Mouse (Mus musculus): ENCODE results near the gene Abhd15. TPM values are rescaled to one million over a fixed set of nuclear protein-coding genes. Genes with fewer than 3 reads are reported as not detected.

The Abhd15 gene
- polyA plus RNA-seq, 1 experiment from 2014 or later = 4.3 TPM

- Histone ChIP-seq H3K27ac (ENCODE audit: low read length) (peak overlapping the region; percentile 91), H3K9me3 (ENCODE audit: low read length) (no peaks in the 10 kb centered on the region), H3K4me3 (ENCODE audit: low read depth, low read length) (peak overlapping the region; percentile 51), H3K4me1 (ENCODE audit: insufficient read depth, low read depth, low read length) (peaks cover 42% of the 10 kb centered on the region), H3K27me3 (replicated peaks; ENCODE audit: insufficient read depth, low read length) (no peaks in the 10 kb centered on the region), H3K36me3 (ENCODE audit: insufficient read depth, low read length) (no peaks in the 10 kb centered on the region), H3K9ac (replicated peaks; ENCODE audit: low read depth) (peak overlapping the region; percentile 74; the same call in 1 of the 2 replicates), H3K4me2 (replicated peaks; ENCODE audit: low read depth, low read length) (peak overlapping the region; percentile 85)
- TF ChIP-seq EP300 (IDR thresholded peaks at IDR 0.05) (no peak), CTCF (IDR thresholded peaks at IDR 0.05) (no peak)
- ATAC-seq (no peak), DNase-seq (ENCODE audit: low spot score) (no peak)
- WGBS = 1% methylated on average over 15 of the region's 18 CpGs
Measured at GRCm38 (mm10) chr11:77492311-77492871, 22.5 kb upstream of the Abhd15 start.

- peak overlapping the region; percentile 85 for H3K4me2 ChIP-seq (replicated peaks; ENCODE audit: low read depth, low read length)
- peak; percentile 69 for ATAC-seq
Measured at GRCm38 (mm10) chr11:77492911-77493332, 22.0 kb upstream of the Abhd15 start.

GRCm38 (mm10) chr11:77493512-77494343, 21.2 kb upstream of the Abhd15 start, which contains the start of gene Git1:
Gene Git1, plus strand, starts transcription at chr11:77493562.
- ATAC-seq = 0 out of 2 replicates have a peak, but pooled peaks have one; percentile 0
- peak within 1 kb of the TSS; percentile 85 for H3K4me2 ChIP-seq (replicated peaks; ENCODE audit: low read depth, low read length)
- H3K27me3 ChIP-seq (replicated peaks; ENCODE audit: insufficient read depth, low read length) = no peaks in the 10 kb centered on the region
- peak within 1 kb of the TSS; percentile 84 for H3K4me3 ChIP-seq (ENCODE audit: low read depth, low read length)
- peak within 1 kb of the TSS; percentile 74 for H3K9ac ChIP-seq (replicated peaks; ENCODE audit: low read depth)
- WGBS = 2% methylated on average over 40 of the region's 74 CpGs
- H3K36me3 ChIP-seq (ENCODE audit: insufficient read depth, low read length) = no peaks in the 10 kb centered on the region
- TF ChIP-seq CTCF (IDR thresholded peaks at IDR 0.05) (0 out of 2 replicates have a peak, but pooled peaks have one; percentile 22), EP300 (IDR thresholded peaks at IDR 0.05) (no peak)
- H3K4me1 ChIP-seq (ENCODE audit: insufficient read depth, low read depth, low read length) = peaks cover 44% of the 10 kb centered on the region
- no peaks in the 10 kb centered on the region for H3K9me3 ChIP-seq (ENCODE audit: low read length)
- peak; percentile 48 for DNase-seq (ENCODE audit: low spot score)
- peak within 1 kb of the TSS; percentile 91 for H3K27ac ChIP-seq (ENCODE audit: low read length)

More at GRCm38 (mm10) chr11:77492911-77493332, 22.0 kb upstream of the Abhd15 start:
- WGBS = 0% methylated on average over 20 of the region's 32 CpGs
- TF ChIP-seq EP300 (IDR thresholded peaks at IDR 0.05) = no peak
- TF ChIP-seq CTCF (IDR thresholded peaks at IDR 0.05) = peak; percentile 41
- no peaks in the 10 kb centered on the region for H3K9me3 ChIP-seq (ENCODE audit: low read length)
- H3K4me1 ChIP-seq (ENCODE audit: insufficient read depth, low read depth, low read length) = peaks cover 42% of the 10 kb centered on the region
- peak; percentile 97 for DNase-seq (ENCODE audit: low spot score)
- peak overlapping the region; percentile 74 for H3K9ac ChIP-seq (replicated peaks; ENCODE audit: low read depth)
- H3K36me3 ChIP-seq (ENCODE audit: insufficient read depth, low read length) = no peaks in the 10 kb centered on the region
- peak overlapping the region; percentile 91 for H3K27ac ChIP-seq (ENCODE audit: low read length)
- no peaks in the 10 kb centered on the region for H3K27me3 ChIP-seq (replicated peaks; ENCODE audit: insufficient read depth, low read length)
- peak overlapping the region; percentile 51 for H3K4me3 ChIP-seq (ENCODE audit: low read depth, low read length)

- H3K27me3 ChIP-seq (replicated peaks; ENCODE audit: insufficient read depth, low read length) = no peaks in the 10 kb centered on the region
- peak overlapping the region; percentile 84 for H3K4me3 ChIP-seq (ENCODE audit: low read depth, low read length)
- ATAC-seq = no peak
- H3K4me2 ChIP-seq (replicated peaks; ENCODE audit: low read depth, low read length) = peak overlapping the region; percentile 85
- peak overlapping the region; percentile 91 for H3K27ac ChIP-seq (ENCODE audit: low read length)
- WGBS = 17% methylated on average over 4 of the region's 4 CpGs
- H3K4me1 ChIP-seq (ENCODE audit: insufficient read depth, low read depth, low read length) = peaks cover 40% of the 10 kb centered on the region
- no peak for DNase-seq (ENCODE audit: low spot score)
- peak overlapping the region; percentile 74 for H3K9ac ChIP-seq (replicated peaks; ENCODE audit: low read depth)
- 0 out of 2 replicates have a peak, but pooled peaks cover 1% of the 10 kb centered on the region for H3K36me3 ChIP-seq (ENCODE audit: insufficient read depth, low read length)
- TF ChIP-seq CTCF (IDR thresholded peaks at IDR 0.05) = no peak
- TF ChIP-seq EP300 (IDR thresholded peaks at IDR 0.05) = no peak
- H3K9me3 ChIP-seq (ENCODE audit: low read length) = no peaks in the 10 kb centered on the region
Measured at GRCm38 (mm10) chr11:77494344-77494676, 20.6 kb upstream of the Abhd15 start.

GRCm38 (mm10) chr11:77494782-77495181, 20.1 kb upstream of the Abhd15 start:
- Histone ChIP-seq H3K4me1 (ENCODE audit: insufficient read depth, low read depth, low read length) (peaks cover 40% of the 10 kb centered on the region), H3K9ac (replicated peaks; ENCODE audit: low read depth) (no peak overlapping the region), H3K9me3 (ENCODE audit: low read length) (no peaks in the 10 kb centered on the region), H3K36me3 (ENCODE audit: insufficient read depth, low read length) (peaks cover 6% of the 10 kb centered on the region; the same call in 1 of the 2 replicates), H3K4me2 (replicated peaks; ENCODE audit: low read depth, low read length) (peak overlapping the region; percentile 85), H3K27me3 (replicated peaks; ENCODE audit: insufficient read depth, low read length) (no peaks in the 10 kb centered on the region), H3K4me3 (ENCODE audit: low read depth, low read length) (peak overlapping the region; percentile 84; the same call in 1 of the 2 replicates), H3K27ac (ENCODE audit: low read length) (peak overlapping the region; percentile 91; the same call in 1 of the 2 replicates)
- ATAC-seq = no peak
- no peak for DNase-seq (ENCODE audit: low spot score)
- 61% methylated on average over 6 of the region's 6 CpGs for WGBS
- TF ChIP-seq CTCF (IDR thresholded peaks at IDR 0.05) (no peak), EP300 (IDR thresholded peaks at IDR 0.05) (no peak)

- ATAC-seq = no peak
- Histone ChIP-seq H3K27ac (ENCODE audit: low read length) (peak overlapping the region; percentile 73; the same call in 1 of the 2 replicates), H3K4me1 (ENCODE audit: insufficient read depth, low read depth, low read length) (peaks cover 35% of the 10 kb centered on the region), H3K27me3 (replicated peaks; ENCODE audit: insufficient read depth, low read length) (no peaks in the 10 kb centered on the region), H3K9me3 (ENCODE audit: low read length) (no peaks in the 10 kb centered on the region), H3K9ac (replicated peaks; ENCODE audit: low read depth) (no peak overlapping the region), H3K4me2 (replicated peaks; ENCODE audit: low read depth, low read length) (peak overlapping the region; percentile 85; the same call in 1 of the 2 replicates), H3K36me3 (ENCODE audit: insufficient read depth, low read length) (peaks cover 13% of the 10 kb centered on the region; the same call in 1 of the 2 replicates), H3K4me3 (ENCODE audit: low read depth, low read length) (no peak overlapping the region)
- TF ChIP-seq CTCF (IDR thresholded peaks at IDR 0.05) = no peak
- TF ChIP-seq EP300 (IDR thresholded peaks at IDR 0.05) = no peak
- DNase-seq (ENCODE audit: low spot score) = no peak
Measured at GRCm38 (mm10) chr11:77495507-77495906, 19.4 kb upstream of the Abhd15 start.
